Mouse (Mus musculus): ENCODE results near the gene Sult6b1.
A peak's percentile ranks its signal among the peaks of the same experiment; 100 is the strongest.

The Sult6b1 gene

DNA sequence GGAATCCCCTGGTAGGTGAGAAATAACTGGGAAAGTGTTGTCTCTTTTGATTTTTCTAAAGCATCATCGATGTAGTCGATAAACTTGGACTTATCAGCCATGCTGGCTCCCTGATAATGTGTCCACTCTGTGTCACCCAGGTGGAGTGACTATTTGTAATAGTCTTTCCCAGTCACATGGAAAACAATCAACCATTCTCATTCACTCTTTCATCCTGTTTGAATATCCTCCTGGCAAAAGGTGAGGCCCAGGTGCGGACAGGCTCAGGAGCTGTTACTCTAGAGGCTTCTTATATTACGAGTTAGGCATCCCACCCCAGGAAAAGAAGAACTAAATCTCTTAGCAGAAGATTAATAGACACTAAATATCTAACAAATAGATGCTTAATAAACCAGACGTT, at the start of gene Sult6b1:
TSS of gene Sult6b1 (minus strand) at position 101 of the 400 bp plus-strand sequence.
- DNase-seq (ENCODE audit: low read depth, low spot score): no peak

DNA sequence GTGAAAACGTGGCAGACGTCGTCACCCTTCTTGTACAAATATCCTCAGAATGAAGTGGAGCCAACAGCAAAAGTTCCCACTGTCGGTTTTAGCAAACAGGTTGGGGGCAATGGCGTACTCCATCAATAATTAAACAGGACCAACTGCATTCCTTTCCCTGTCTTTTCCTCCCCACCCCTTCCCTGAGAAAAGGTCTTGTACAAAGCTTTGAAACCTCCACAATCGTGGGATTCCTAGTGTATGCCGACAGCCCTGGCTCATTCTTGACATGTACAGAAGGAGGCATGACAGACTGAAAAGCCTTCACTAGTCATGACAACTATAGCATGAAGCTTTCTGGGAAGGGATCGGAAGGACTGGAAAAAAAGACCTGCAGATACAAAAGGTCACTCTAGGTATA, 46.4 kb upstream of the Sult6b1 start:
- DNase-seq (ENCODE audit: low read depth, low spot score): no peak

DNA sequence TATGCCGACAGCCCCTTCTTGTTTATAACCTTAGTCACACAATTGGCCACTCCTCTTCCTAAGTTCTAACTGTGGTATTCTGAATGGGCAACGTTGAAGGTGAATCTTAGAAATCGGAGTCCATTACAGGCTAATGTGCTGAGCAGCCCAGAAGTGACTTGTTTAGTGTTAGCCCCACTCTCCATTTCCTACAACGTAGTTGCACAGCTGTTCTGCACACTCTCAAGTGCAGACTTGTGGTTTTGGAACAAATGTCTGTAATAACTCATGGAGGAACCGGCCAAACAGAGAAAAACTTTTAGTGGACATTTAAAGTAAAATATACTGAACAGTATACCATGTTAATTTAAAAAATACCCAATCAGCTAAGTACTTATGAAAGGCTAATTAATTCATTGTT, 45.3 kb upstream of the Sult6b1 start:
- no peak for DNase-seq (ENCODE audit: low read depth, low spot score)

DNA sequence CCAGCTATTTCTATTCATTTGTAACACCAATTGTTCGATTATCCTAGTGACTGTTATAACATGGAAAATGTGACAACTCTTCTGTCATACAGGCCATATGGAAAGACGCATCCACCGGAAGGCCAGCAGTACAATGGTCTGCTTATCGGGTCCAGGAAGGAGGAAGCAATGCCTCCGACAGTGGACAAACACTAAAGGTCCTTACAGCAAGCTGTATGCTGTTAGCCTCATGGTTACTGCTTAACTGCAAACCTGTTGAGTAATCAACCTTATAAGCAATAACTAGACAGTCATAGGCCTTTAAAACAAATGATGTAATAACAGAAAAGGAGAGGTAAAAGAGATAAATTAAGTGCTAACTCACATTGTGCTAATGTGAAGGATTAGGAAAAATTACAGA, 44.4 kb upstream of the Sult6b1 start:
- DNase-seq (ENCODE audit: low read depth, low spot score): no peak

DNA sequence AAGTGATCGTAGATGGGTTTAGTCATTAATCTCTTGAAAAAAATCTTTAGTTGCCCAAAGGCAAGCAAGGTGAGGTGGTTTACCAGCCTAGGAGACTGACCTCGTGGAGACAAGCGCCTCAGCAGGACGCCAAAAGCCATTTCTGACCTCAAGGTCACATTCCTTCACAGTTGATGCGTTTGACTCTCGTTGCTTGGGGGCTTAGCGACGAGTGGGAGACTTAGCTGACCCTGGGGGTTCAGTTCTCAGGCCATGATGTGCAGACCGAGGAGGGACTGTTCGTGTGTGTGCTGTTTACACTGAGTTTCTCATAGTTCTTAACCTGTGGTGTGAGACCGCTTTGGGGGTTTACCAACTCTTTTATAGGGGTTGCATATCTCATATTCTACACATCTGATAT, 35.8 kb upstream of the Sult6b1 start:
- DNase-seq (ENCODE audit: low read depth, low spot score): no peak

DNA sequence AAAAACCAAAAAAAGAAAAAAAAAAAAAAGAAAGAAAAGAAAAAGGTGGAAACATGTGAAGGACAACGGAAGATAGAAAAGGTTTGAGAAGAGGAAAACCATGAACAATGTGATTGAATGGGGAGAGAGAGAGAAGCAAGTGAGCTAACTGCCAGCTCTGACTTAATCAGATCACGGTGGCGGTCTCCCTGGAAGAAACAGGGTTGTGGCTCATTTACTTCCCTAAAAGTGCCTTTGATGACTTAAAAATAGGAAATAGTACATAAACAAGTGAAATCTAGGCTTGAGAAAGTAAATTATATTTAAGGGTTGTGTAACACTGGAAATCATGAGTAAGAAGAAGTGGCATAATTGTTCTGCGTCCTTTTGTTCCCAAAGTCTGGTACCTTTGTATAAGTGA, 32.1 kb upstream of the Sult6b1 start:
- no peak for DNase-seq (ENCODE audit: low read depth, low spot score)

DNA sequence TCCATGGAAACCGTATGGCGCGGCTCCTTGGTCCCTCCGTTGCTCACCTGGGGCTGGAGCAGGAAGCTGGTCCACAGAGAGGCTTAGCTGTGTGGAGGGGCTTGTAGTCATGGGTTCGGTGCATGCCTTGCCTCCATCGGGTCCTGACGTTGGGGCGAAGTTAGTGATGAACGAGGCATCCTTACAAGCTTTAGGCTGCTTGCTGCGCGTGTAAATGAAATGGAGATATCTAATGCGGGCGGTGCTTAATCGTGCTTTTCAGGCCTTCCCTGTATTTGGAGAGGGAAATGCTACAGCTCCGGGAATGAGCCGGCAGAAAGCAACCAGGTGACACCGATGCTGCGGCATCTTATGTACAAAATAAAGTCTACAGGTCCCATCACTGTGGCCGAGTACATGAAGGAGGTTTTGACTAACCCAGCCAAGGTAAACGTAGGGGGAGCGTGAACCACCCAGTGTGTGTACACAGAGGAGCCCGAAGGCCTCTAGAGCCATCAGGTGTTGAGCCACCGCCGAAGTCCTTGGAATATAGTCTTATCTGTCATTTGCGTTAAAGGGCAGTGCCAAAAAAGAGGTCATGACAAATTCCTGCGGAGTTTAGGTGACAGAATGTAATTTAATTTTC, 30.5 kb upstream of the Sult6b1 start:
- no peak for DNase-seq (ENCODE audit: low read depth, low spot score)

DNA sequence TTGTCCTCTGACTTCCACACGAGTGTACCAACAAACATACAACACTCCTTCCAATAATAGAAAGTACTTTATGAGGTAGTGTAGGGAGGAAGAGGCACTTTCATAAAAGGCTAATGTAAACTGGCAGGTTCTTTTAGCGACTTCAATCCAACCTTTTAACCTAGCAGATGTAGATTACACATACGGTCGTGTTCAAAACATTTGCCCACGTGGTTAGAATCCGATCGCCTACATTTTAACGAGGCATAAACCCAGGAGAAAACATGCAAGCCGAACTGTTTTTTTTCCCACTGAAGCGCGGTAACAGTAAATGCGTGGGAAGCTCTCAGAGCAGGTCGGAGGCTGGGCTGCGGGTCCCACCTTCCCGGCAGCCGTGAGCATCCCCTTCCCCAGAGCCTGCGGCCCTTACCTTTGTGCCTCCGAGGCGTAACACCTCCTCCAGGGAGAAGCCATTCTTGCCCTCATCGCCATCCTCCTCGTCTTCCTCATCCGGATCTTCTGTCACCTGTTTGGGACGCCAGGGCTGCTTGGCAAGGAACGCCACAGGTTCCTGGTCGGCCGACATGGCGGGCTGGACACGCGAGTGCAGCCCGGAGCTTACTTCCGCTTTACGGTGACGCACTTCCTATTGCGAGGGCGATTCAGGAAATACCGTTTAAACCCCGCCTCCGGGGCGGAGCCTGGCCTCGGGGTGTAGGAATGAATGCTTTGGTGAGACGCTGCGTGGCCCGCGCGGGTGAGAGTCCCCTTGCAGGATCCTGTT, 29.9 kb upstream of the Sult6b1 start, which contains the start of the genes Cebpz and Ndufaf7:
TSS of gene Cebpz (minus strand) at position 601 of the 763 bp plus-strand sequence.
TSS of gene Ndufaf7 (plus strand) at position 671 of the 763 bp plus-strand sequence.
- peak; percentile 97 for DNase-seq (ENCODE audit: low read depth, low spot score)

DNA sequence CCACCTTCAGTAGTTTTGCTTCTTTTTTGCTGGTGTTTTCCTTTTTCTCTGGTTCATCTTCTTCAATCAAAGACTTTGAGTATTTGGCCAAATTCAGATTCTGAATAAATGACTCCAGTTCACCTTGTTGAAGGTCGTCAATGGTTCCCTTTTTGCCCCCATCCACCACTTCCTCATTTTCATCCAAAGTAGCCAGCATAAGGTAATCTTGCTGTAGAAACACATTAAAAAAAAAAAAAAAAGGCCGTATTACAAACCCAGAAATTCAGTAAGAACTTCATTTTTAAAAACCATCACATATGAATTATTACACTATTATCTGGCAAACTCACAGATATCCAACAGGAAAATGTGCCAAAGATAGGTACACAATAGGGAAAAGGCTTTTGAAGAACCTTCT, 29.1 kb upstream of the Sult6b1 start:
- DNase-seq (ENCODE audit: low read depth, low spot score): no peak

DNA sequence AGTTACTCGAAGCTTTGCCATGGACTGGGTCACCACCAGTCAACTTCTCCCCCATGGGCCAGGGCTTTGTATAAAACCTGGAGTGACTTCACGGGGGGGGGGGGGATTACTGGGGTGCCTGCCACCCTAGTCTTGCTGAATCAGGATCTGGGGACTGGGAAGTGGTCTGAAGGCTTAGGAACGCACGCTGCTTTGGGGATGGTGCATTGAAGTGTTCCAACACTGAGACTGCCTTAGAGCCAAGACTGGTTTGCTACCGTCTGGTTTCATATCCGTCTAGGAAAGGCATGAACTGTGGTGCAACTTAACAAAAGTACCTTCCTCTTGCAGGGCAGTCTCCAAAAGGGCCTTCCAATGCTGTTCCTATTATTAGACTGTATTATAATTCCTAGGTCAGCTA, 10.9 kb upstream of the Sult6b1 start:
- peak; percentile 44 for DNase-seq (ENCODE audit: low read depth, low spot score)

DNA sequence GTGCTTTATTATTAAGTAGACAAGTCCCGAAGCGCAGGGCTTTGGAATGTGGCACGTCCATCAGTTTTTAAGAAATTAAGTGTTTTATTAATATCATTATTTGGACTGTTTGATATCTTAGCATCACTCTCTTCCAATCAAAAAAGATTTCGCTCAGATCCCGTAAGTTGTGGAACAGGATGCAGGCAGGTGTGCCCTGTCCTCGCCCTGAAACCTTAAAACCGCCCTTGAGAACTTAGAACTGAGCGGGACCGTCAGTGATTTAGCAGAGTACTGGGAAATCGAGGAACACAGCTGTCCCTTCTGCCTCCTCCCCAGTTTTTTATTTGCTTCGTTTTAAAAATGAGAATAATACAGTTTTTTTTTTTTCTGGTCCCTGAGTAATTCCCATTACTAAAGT, 10.1 kb upstream of the Sult6b1 start:
- no peak for DNase-seq (ENCODE audit: low read depth, low spot score)

DNA sequence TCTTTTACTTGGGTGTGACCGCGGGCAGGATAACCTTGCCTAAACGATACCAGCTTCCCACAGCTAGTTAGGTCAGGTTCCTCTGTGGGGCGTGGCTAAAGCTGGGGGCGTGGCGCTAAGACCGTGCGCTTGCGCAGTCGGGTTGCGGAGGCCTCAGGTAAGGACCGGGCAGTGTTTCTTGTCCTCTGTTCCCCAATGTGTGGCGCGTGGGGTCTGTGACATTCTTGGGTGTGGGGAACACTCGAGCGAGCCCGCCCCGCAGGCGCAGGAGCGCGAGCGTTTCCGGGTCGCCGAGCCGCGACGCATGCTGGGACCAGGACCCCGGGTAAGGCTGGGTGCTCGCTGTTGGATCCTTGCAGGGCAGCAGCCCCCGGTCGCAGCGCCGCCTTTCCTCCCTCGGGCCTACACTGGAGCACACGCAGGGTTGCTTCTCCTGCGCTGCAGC, 9.6 kb upstream of the Sult6b1 start, which contains the start of gene Cebpzos:
TSS of gene Cebpzos (plus strand) at position 132 of the 445 bp plus-strand sequence.
- DNase-seq (ENCODE audit: low read depth, low spot score): peak; percentile 87

DNA sequence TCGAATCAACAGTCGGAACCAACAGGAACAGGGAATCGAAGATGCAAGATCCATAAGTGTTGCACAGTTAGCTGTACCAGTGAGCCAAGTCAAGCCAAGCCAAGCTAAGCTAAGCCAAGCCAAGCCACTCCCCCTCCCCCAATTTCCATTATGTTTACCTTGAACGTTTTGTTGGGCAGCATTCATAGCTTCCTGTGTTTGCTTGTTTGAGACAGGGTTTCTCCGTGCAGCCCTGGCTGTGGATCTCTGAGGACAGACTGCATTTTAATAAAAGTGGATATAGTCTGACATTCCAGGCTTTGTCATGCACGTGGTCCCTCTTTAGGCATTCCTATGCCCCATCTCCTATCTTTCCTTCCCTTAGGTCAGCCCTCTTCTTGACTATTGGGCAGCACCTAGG, 9.0 kb upstream of the Sult6b1 start:
- DNase-seq (ENCODE audit: low read depth, low spot score): no peak

DNA sequence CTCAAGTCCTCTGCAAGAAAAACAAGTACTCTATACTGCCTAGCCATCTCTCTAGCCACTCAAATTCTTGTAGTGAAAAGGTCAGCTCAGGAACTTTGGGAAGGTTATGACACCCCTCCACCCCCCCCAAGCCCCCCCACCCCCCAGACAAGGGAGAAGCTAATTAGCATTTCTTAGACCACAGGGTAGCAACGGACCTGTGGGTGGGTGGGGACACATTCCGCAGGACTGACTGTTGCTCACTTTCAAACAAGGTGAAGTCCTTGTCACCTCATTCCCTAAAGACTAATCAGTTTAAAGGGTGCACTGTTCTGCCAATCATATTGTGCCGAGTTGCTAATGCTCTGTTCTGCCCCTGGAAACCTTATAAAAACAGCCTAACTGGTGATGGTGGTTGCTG, 7.1 kb upstream of the Sult6b1 start:
- no peak for DNase-seq (ENCODE audit: low read depth, low spot score)

DNA sequence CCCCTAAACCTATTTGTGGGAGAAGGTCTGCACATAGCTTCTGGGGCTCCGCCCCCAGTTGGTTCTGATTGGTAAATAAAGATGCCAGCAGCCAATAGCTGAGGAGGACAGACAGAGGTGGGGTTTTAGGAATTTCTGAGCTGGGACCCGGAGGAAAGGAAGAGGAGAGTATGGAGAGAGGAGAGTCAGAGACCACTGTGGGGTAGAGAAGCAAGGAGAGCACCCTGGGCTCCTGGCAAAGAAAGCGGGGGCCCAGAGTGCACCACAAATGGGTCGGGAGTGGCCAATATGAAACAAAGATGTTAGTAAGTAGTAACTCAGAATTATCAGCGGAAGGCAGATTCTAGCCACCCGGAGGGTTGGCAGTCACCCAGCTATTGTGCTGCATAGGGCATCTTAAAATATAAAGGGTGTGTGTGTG, 6.1 kb upstream of the Sult6b1 start:
- DNase-seq (ENCODE audit: low read depth, low spot score): no peak

DNA sequence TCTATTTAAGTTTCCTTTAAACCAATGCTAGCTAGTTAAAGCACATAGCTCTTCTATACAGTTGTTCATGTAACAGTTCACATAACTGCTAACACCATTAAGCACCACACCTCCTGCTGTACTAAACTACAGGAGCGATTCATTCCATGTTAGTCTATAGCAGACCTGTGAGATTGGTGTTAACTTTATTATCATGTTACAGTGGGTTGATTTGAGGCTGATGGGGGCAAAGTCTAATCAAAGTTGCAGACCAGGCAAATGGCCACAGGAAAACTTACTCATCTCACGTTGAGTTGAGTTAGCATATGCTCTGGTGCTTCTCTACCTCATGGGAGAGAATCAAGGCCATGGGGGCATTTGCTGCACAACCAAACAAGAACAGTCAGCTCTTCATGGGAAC, 2.6 kb upstream of the Sult6b1 start:
- no peak for DNase-seq (ENCODE audit: low read depth, low spot score)

DNA sequence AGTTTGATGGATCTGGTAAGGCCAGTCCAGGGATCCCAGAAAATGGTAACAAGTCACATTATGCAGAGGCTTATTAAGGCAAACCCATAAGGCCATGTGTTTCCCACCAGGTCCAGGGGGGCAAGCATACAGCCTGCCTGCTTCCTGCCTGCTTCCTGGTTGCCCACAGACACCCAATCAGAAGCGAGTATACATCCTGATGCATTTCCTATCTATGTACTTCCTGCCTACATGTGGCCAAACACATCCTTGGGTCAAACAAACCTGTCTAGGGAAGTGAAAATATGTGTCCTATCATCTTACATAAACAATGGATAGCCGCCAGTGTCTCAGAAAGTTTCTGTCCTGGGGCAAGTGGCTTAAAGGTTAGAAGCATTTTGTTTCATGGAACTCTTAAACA, 3.6 kb downstream of the Sult6b1 start:
- DNase-seq (ENCODE audit: low read depth, low spot score): no peak

DNA sequence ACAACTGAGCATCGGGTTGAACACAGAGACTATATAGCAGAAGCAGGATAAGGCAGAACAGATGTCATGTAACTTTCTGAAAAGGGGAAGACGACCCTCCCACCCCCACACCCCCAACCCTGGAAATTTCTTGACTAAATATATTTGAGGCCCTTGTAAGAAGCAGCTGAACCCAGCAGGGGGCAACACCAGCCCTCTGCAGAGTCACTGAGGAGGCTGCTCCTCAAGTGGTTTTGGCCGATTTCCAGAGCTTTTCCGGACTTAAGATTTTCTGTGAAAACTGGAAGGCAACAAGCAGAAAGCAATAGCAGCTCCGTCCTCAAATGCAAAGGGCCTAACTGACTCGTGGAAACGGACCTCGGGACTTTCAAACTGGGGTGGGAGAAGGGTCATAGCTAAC, 11.4 kb downstream of the Sult6b1 start:
- peak; percentile 63 for DNase-seq (ENCODE audit: low read depth, low spot score)

DNA sequence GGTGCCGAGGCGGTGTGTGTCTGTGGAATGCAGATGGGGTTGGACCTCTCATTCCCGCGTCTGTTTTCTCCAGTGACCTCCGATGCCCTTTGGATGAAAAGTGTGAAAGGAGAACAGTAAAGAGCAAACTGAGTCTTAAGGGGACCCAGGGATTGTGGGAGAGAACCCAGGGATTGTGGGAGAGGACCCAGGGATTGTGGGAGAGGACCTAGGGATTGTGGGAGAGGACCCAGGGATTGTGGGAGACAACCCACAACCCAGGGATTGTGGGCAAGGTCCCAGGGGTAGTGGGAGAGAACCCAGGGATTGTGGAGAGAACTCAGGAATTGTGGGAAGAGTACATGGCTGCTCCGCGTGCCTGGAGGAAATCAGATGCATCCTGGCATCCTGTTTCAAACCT, 11.8 kb downstream of the Sult6b1 start:
- DNase-seq (ENCODE audit: low read depth, low spot score): no peak

DNA sequence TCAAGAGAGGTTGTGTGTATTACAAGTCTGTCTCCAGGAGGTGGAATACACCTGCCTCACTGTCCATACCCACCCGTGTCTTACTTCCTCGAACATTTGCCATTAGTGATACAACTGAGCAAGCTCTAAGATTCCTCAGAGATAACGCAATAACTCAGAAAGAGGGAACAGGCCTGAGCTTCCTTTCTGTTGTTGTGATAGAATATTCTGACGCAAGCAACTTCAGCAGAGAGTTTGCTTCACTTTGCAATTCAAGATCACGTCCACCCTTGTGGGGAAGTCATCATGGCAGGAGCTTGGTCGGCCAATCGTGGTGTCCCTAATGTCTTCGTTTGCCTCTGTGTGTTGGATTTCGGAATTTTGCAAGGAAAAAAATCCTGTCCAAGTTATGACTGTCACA, 15.8 kb downstream of the Sult6b1 start:
- no peak for DNase-seq (ENCODE audit: low read depth, low spot score)

DNA sequence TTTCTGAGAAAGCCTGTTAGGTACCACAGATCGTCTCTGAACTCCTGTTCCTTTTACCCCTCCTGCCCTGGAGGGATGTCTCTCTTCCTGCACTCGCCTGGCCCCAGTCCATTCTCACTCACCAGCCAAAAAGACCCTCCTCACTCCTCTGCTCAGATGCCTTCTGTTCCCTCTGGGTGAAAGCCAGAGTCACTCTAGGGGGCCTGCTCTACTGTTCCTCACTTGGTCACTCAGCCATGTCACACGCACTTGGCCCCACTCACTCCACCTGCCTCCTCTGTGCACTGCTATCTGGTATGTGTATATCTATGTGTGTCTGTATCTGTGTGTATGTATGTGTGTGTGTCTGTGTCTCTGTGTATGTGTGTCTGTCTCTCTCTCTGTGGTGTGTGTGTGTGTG, 17.6 kb downstream of the Sult6b1 start:
- DNase-seq (ENCODE audit: low read depth, low spot score): no peak

DNA sequence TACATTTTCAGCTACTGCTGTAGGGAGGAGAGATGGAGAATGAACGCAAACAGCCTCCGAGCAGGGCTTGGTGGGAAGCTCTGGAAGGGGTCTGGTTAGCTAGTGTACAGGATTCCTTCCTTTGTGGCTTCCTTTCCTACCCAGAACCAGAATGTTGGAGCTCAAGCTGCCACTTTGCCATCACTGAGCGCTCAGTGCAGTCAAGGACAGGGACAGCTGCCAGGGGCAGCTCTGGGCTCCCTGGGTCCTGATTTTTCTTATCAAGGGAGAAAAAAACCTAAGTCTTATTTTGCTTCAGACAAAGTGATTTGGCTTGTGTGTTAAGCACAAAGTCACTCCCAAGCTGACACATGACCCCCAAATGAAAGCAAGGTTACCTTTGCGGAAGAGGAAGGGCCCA, 18.2 kb downstream of the Sult6b1 start:
- DNase-seq (ENCODE audit: low read depth, low spot score): no peak
